Mouse (Mus musculus) ES-CJ7 (cell line): ENCODE data around the gene Atp5h.
"Not testable (repeated sequence)": the region's sequence is repeated elsewhere in the genome, so short reads cannot be mapped to it uniquely, and the experiment has no call there.

Experiments used
- DNase-seq: peaks from one replicate; pipeline ENCODE4 v3.0.0; 2011; ENCODE audit warnings: low read depth, low spot score

The Atp5h gene

GRCm38 (mm10) chr11:115400630-115401391, 19.0 kb downstream of the Atp5h start:
- no peak for DNase-seq

- no peak for DNase-seq
Observed at GRCm38 (mm10) chr11:115400126-115400525, 19.6 kb downstream of the Atp5h start.

- no peak for DNase-seq
Observed at GRCm38 (mm10) chr11:115398085-115398484, 21.7 kb downstream of the Atp5h start.

- peak; percentile 86 for DNase-seq
Observed at GRCm38 (mm10) chr11:115393721-115394325, 25.9 kb downstream of the Atp5h start.

- DNase-seq, result no peak
Observed at GRCm38 (mm10) chr11:115391358-115391757, 28.4 kb downstream of the Atp5h start.

GRCm38 (mm10) chr11:115386859-115387258, 32.9 kb downstream of the Atp5h start:
- DNase-seq, result not testable (repeated sequence)

- DNase-seq, result no peak
Observed at GRCm38 (mm10) chr11:115384587-115384986, 35.2 kb downstream of the Atp5h start.

GRCm38 (mm10) chr11:115383701-115384474, 35.9 kb downstream of the Atp5h start:
- DNase-seq, result no peak

- DNase-seq, result no peak
Observed at GRCm38 (mm10) chr11:115382891-115383290, 36.9 kb downstream of the Atp5h start.

- peak; percentile 90 for DNase-seq
Observed at GRCm38 (mm10) chr11:115381743-115382539, 37.8 kb downstream of the Atp5h start, which contains the start of gene Cdr2l. Cdr2l (plus strand) TSS chr11:115381916.

GRCm38 (mm10) chr11:115381276-115381675, 38.5 kb downstream of the Atp5h start:
- DNase-seq, result no peak

GRCm38 (mm10) chr11:115377854-115378253, 41.9 kb downstream of the Atp5h start:
- DNase-seq, result peak; percentile 48

- no peak for DNase-seq
Observed at GRCm38 (mm10) chr11:115377254-115377653, 42.5 kb downstream of the Atp5h start.

GRCm38 (mm10) chr11:115376722-115377121, 43.0 kb downstream of the Atp5h start:
- DNase-seq, result no peak

GRCm38 (mm10) chr11:115374695-115375425, 44.9 kb downstream of the Atp5h start:
- DNase-seq, result no peak

GRCm38 (mm10) chr11:115373805-115374694, 45.7 kb downstream of the Atp5h start:
- no peak for DNase-seq

- no peak for DNase-seq
Observed at GRCm38 (mm10) chr11:115372737-115373136, 47.0 kb downstream of the Atp5h start.

- no peak for DNase-seq
Observed at GRCm38 (mm10) chr11:115372015-115372414, 47.7 kb downstream of the Atp5h start.

- DNase-seq, result no peak
Observed at GRCm38 (mm10) chr11:115371354-115371753, 48.4 kb downstream of the Atp5h start.

- no peak for DNase-seq
Observed at GRCm38 (mm10) chr11:115370368-115370767, 49.4 kb downstream of the Atp5h start.
